Mouse (Mus musculus) kidney, postnatal 14 days (tissue): ENCODE measurements around the gene Cltb.

Experiments
- DNase-seq: peaks from one replicate; pipeline ENCODE4 v3.0.0; 2022; ENCODE audit warnings: mixed read lengths

Gene Cltb

GRCm38 (mm10) chr13:54593617-54594016, 17.5 kb downstream of the Cltb start:
- no peak for DNase-seq

- DNase-seq: no peak
These were observed 19.3 kb downstream of the Cltb start for GRCm38 (mm10) chr13:54591776-54592356.

- DNase-seq: peak; percentile 99
These were observed 20.9 kb downstream of the Cltb start, which contains the start of the genes Nop16 and Higd2a for GRCm38 (mm10) chr13:54589996-54590951. TSS of gene Nop16 (minus strand) at chr13:54590090. TSS of gene Higd2a (plus strand) at chr13:54590207.

GRCm38 (mm10) chr13:54589414-54589995, 21.6 kb downstream of the Cltb start:
- DNase-seq: no peak

- DNase-seq: no peak
These were observed 25.3 kb downstream of the Cltb start for GRCm38 (mm10) chr13:54585831-54586230.

- DNase-seq: no peak
These were observed 28.3 kb downstream of the Cltb start for GRCm38 (mm10) chr13:54582860-54583259.

- DNase-seq: no peak
These were observed 29.0 kb downstream of the Cltb start for GRCm38 (mm10) chr13:54582126-54582525.

- DNase-seq: no peak
These were observed 29.8 kb downstream of the Cltb start for GRCm38 (mm10) chr13:54581385-54581784.

- no peak for DNase-seq
These were observed 33.3 kb downstream of the Cltb start for GRCm38 (mm10) chr13:54577652-54578507.

GRCm38 (mm10) chr13:54575489-54575888, 35.7 kb downstream of the Cltb start:
- peak; percentile 20 for DNase-seq

GRCm38 (mm10) chr13:54574854-54575481, 36.2 kb downstream of the Cltb start, which contains the start of gene Arl10:
TSS of gene Arl10 (plus strand) at chr13:54575015.
- DNase-seq: peak; percentile 89

GRCm38 (mm10) chr13:54572621-54573020, 38.5 kb downstream of the Cltb start:
- DNase-seq: no peak

- no peak for DNase-seq
These were observed 39.5 kb downstream of the Cltb start for GRCm38 (mm10) chr13:54571637-54572036.

GRCm38 (mm10) chr13:54570736-54571135, 40.4 kb downstream of the Cltb start:
- no peak for DNase-seq

- no peak for DNase-seq
These were observed 41.9 kb downstream of the Cltb start for GRCm38 (mm10) chr13:54569282-54569681.

- DNase-seq: no peak
These were observed 42.8 kb downstream of the Cltb start for GRCm38 (mm10) chr13:54568380-54568779.

GRCm38 (mm10) chr13:54565594-54566345, 45.4 kb downstream of the Cltb start:
- peak; percentile 70 for DNase-seq

- peak; percentile 96 for DNase-seq
These were observed 46.0 kb downstream of the Cltb start, which contains the start of gene 4833439L19Rik for GRCm38 (mm10) chr13:54565201-54565581. TSS of gene 4833439L19Rik (minus strand) at chr13:54565435.

- peak; percentile 42 for DNase-seq
These were observed 46.6 kb downstream of the Cltb start for GRCm38 (mm10) chr13:54564232-54565200.

- peak; percentile 89 for DNase-seq
These were observed 48.6 kb downstream of the Cltb start for GRCm38 (mm10) chr13:54562562-54562961.
